Mouse (Mus musculus) spleen, adult 2 months (tissue): Measurements from ENCODE around the gene P2ry14. TPM values are rescaled to one million over a fixed set of nuclear protein-coding genes. Genes with fewer than 3 reads are reported as not detected.
"Not testable (repeated sequence)": the region's sequence is repeated elsewhere in the genome, so short reads cannot be mapped to it uniquely, and the experiment has no call there.

Source experiments
- DNase-seq, 2 experiments: peaks; one replicate each; pipeline versions ENCODE4 v3.0.0 to v3.0.0-alpha.2; 2012 to 2021; ENCODE audit warnings: low spot score in 2 of 2, low read depth in 1 of 2
- H3K27ac ChIP-seq: fragments of 200-500 bp; 2 replicates; pipeline ENCODE4 v1.5.1; 2012; ENCODE audit warnings: low read length, inconsistent platforms; ENCODE audit not compliant: insufficient read depth
- H3K27me3 ChIP-seq: fragments of 200-500 bp; 2 replicates; pipeline ENCODE4 v1.6.1; 2012; ENCODE audit warnings: mild to moderate bottlenecking, moderate library complexity, low read length, inconsistent platforms; ENCODE audit not compliant: control insufficient read depth, insufficient read depth
- H3K36me3 ChIP-seq: fragments of 200-500 bp; 2 replicates; pipeline ENCODE4 v1.6.1; 2012; ENCODE audit warnings: mild to moderate bottlenecking, low read length, inconsistent platforms; ENCODE audit not compliant: control insufficient read depth, insufficient read depth
- H3K4me1 ChIP-seq: fragments of 200-500 bp; 2 replicates; pipeline ENCODE4 v1.6.1; 2011; ENCODE audit warnings: inconsistent platforms; ENCODE audit not compliant: control insufficient read depth, insufficient read depth, insufficient read length
- H3K4me3 ChIP-seq: fragments of 200-500 bp; 2 replicates; pipeline ENCODE4 v1.5.1; 2011; ENCODE audit warnings: mild to moderate bottlenecking, inconsistent platforms; ENCODE audit not compliant: insufficient read depth, insufficient read length; ENCODE audit errors: extremely low read depth
- CTCF ChIP-seq: fragments of 200-500 bp; IDR thresholded peaks from 2 replicates; pipeline ENCODE4 v1.5.1; 2011; ENCODE audit warnings: mild to moderate bottlenecking, inconsistent platforms; ENCODE audit not compliant: insufficient read depth, insufficient read length, insufficient replicate concordance; ENCODE audit errors: extremely low read depth
- POLR2A ChIP-seq: fragments of 200-500 bp; IDR thresholded peaks from 2 replicates; pipeline ENCODE4 v1.6.1; 2011; ENCODE audit warnings: low read depth, low read length, inconsistent platforms
- WGBS: fragments of 180-500 bp; shearing (Covaris S2); methylation state at CpG from one replicate; pipeline ENCODE4 v1.1.7; 2018; 5-methylcytosine and 5-hydroxymethylcytosine counted together
- polyA plus RNA-seq: library from polyadenylated mRNA; depleted of rRNA; stranded (reverse); fragments of >200 nt; gene quantifications from 2 replicates; pipeline ENCODE4 v1.2.3, GENCODE M21; 2012

The P2ry14 gene
- polyA plus RNA-seq, 1 experiment, result 9.5 TPM

DNA sequence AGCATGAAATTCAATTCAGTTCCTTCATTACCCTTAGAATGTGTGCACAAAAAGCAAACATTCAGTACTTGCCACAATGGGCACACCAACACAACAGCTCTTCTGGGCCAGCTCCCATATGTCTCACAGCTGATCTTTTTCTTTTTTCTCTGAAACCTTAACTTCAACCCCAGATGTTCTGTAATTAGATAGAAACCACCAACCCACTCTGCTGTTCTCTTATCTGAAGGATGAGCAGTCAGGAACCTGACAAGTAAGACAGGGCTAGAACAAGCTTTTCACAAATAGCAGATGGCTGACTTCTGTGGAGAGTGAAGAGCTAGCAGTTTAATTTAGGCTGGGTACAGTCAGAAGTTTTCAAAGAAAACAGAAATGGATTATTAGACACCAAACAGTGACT is 3.8 kb downstream of the P2ry14 start:
- Histone ChIP-seq H3K27me3 (no peaks in the 10 kb centered on the region), H3K4me1 (0 out of 2 replicates have a peak, but pooled peaks cover 4% of the 10 kb centered on the region), H3K27ac (no peak overlapping the region), H3K36me3 (no peaks in the 10 kb centered on the region), H3K4me3 (no peak overlapping the region)
- TF ChIP-seq CTCF (no peak), POLR2A (no peak)
- no peak for DNase-seq

GRCm38 (mm10) chr3:59145194-59145593 is 8.2 kb downstream of the P2ry14 start:
- Histone ChIP-seq H3K27me3 (no peaks in the 10 kb centered on the region), H3K36me3 (no peaks in the 10 kb centered on the region), H3K4me1 (no peaks in the 10 kb centered on the region), H3K27ac (no peak overlapping the region), H3K4me3 (no peak overlapping the region)
- 92% methylated on average over 5 of the region's 5 CpGs for WGBS
- no peak for DNase-seq
- TF ChIP-seq CTCF (no peak), POLR2A (no peak)

DNA sequence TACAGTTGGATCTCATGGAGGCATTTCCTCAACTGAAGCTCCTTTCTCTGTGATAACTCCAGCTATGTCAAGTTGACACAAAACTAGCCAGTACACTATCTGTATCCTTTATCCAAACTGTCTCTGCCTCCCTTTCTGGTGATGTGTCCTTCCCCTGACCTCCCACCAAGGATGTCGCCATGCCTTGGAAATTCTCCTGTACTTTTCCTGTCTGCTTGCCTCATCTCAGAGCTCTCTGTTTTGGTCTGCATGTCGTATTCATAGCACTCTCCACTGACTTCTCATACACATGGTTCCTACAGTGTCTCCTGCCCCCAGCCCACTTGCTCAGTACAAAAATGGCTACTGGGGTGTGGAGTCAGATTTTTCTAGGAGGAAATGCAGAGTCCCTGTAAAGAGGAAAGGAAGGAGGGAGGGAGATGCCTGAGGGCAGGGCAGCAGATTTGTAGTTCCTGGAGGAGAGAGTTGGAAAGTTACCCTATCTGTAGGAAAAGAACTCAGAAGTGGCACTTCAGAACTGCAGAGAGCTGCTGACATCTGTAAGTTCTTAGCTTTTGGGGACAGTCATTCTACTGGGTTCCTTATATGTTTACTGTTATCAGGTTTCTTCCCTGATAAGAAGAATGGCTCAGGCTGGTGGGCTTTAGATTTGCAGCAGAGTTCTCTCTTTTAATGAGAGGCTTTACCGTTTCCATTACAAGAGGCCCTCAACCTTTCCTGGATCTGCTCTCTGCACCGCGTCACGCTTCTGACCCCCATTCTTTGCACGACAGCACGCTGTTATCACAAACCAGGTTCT is 11.7 kb downstream of the P2ry14 start:
- Histone ChIP-seq H3K27ac (no peak overlapping the region; the same call in 1 of the 2 replicates), H3K4me3 (no peak overlapping the region), H3K4me1 (no peaks in the 10 kb centered on the region), H3K27me3 (no peaks in the 10 kb centered on the region), H3K36me3 (no peaks in the 10 kb centered on the region)
- TF ChIP-seq CTCF, result no peak
- TF ChIP-seq POLR2A, result no peak
- WGBS, result 89% methylated on average over 8 of the region's 8 CpGs
- DNase-seq, result no peak

- not testable (repeated sequence) for H3K4me3 ChIP-seq, H3K27ac ChIP-seq, H3K27me3 ChIP-seq, H3K36me3 ChIP-seq, DNase-seq, H3K4me1 ChIP-seq
- WGBS, result 92% methylated on average over 4 of the region's 4 CpGs
Observed at GRCm38 (mm10) chr3:59140941-59141340, 12.5 kb downstream of the P2ry14 start.

GRCm38 (mm10) chr3:59140115-59140514 is 13.3 kb downstream of the P2ry14 start:
- Histone ChIP-seq H3K27ac (no peak overlapping the region), H3K4me3 (no peak overlapping the region), H3K36me3 (no peaks in the 10 kb centered on the region), H3K27me3 (no peaks in the 10 kb centered on the region), H3K4me1 (no peaks in the 10 kb centered on the region)
- DNase-seq, result no peak
- 87% methylated on average over 2 of the region's 2 CpGs for WGBS
- TF ChIP-seq POLR2A, result no peak
- TF ChIP-seq CTCF, result no peak

GRCm38 (mm10) chr3:59139651-59140051 is 13.8 kb downstream of the P2ry14 start:
- TF ChIP-seq CTCF, result no peak
- no peak for TF ChIP-seq POLR2A
- Histone ChIP-seq H3K4me3 (no peak overlapping the region), H3K27ac (no peak overlapping the region), H3K27me3 (no peaks in the 10 kb centered on the region), H3K36me3 (no peaks in the 10 kb centered on the region), H3K4me1 (no peaks in the 10 kb centered on the region)
- DNase-seq, result no peak

DNA sequence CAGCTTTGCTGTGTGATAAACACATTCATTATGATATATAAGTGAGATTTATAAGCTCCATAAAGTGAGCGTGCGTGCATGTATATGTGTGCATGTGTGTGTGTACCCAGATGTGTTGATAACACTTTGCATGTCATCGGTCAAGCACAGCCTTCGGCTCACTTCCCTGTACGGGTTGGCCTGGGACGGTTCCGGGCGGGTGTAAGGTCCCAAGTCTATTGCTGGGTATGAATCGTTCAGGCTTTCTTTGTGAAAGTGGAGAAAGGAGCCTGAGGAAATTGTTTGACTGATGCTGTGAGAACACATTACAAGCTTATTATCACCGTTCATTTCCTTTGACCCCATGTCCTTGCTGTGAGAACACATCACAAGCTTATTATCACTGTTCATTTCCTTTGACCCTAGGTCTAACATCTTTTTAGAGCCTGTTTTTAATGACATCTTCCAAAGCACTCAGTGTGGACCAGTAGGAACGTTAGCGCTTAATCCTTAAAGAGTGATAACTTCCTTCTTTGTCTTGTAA is 14.4 kb downstream of the P2ry14 start:
- DNase-seq, result no peak
- TF ChIP-seq CTCF (no peak), POLR2A (no peak)
- no peak overlapping the region for H3K27ac ChIP-seq
- no peaks in the 10 kb centered on the region for H3K27me3 ChIP-seq
- no peaks in the 10 kb centered on the region for H3K36me3 ChIP-seq
- H3K4me1 ChIP-seq, result no peaks in the 10 kb centered on the region
- 85% methylated on average over 12 of the region's 12 CpGs for WGBS
- no peak overlapping the region for H3K4me3 ChIP-seq
